Mouse (Mus musculus) megakaryocyte, adult 5-6 weeks (primary cell): ENCODE data around the gene Nrd1. TPM values are rescaled to one million over a fixed set of nuclear protein-coding genes. Genes with fewer than 3 reads are reported as not detected.

ENCODE experiments used
- ATAC-seq: 2 replicates; pipeline ENCODE4 v1.8.0; 2016; ENCODE audit warnings: mild to moderate bottlenecking, inconsistent platforms; ENCODE audit not compliant: poor library complexity, severe bottlenecking
- total RNA-seq, 2 experiments: library from RNA; stranded (forward) in 1 of 2; stranded (reverse) in 1 of 2; fragments of 153-499, 151-499 nt in 1 of 2; fragments of 221-1000, 200-1000 nt in 1 of 2; gene quantifications; 2 replicates each; pipeline versions ENCODE4 v1.2.3 to v1.2.4; 2015 to 2017

Nrd1 gene
- total RNA-seq, 2 experiments from 2014 or later = 137 to 143 TPM

DNA sequence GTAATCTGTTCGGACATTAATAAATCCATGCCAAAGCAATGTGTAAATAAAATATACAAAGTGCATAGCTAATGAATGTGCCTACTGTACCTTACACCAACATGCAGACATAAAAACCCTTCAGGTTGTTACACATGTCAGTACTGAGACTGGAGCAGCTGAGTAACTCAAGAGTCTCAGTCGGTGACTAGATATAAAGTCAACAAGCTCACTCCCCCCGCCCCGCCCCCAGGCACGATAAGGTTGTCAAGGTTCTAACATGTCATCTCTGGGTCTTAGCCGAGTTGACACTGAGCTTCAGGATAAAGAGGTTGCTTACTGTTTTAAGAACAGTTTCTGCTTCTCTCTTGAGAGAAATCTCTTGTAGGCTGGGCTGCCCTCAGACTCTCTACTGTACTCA lies 89.5 kb downstream of the Nrd1 start:
- no peak for ATAC-seq

DNA sequence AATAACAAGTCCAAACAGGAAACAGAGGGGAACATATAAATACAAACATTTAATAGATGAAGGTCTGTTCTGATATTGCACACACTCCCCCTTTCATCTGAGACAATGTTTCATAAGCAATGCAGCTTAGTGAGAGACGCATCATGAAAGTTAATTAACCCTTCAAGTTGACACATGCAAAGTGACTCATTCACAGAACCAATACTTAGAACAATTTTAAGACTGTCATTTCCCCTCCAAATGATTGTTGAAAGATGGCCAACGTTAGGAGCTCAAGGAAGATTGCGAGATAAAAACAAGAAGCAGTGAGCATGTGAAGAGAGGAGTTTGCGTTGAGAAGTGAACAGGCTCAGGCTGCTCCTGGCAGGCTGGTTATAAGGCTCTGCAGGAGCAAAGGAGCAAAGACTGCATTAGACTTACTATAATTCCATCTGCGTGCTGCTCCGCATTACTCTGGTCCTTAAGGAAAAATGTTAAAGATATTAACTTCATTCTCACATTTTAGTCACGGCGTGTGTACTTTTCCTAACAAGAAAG lies 90.9 kb downstream of the Nrd1 start:
- no peak for ATAC-seq

DNA sequence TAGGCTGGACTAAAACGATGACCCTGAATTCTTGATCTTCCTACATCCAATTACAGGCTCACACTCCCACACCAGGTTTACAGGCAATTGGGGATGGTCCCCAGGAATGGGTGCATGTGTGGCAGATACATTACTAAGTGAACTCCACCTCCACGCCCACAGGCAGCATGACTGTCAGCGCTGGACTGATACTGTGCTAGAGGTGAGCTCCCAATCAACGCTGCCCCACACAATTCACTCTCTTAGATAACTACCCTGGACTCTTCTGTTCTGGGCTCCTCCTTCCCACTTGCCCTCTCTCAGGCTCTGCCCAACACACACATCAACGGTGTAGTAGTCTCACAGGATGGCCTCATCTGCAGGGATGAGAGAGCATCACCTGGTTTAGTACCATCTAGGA lies 91.9 kb downstream of the Nrd1 start:
- ATAC-seq = no peak

DNA sequence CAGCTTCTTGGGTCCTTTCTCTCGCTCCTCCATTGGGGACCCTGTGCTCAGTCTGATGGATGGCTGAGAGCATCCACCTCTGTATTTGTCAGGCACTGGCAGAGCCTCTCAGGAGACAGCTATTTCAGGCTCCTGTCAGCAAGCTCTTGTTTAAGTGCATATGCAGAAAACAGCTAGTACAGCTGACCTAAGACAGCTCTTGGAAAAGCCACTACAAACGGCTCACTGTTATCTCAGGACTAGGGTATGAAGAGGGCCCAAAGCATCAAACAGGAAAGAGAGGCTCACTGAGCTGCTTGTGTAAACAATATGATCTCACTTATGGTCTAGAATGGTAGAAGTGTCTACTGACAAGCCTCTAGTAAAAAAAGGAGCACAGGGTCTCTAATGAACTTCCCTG lies 93.8 kb downstream of the Nrd1 start:
- no peak for ATAC-seq

DNA sequence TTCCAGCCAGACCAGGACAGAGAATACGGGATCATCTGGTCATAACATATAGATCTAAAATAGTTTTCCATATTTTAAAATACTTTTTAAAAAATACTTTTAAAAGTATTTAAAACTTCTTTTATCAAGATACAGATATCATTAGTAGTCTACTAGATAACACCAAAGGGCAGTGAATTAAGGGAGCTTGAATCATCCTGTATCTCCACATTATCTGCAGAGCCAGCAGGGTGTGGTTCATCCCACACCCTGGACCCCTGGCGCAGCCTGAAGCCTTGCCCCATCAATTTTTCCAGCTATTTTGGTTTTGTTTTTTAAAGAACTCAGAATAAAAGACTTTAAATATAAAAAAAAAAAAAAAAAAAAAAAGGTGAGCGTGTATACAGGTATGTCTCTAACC lies 98.4 kb downstream of the Nrd1 start:
- ATAC-seq = no peak

DNA sequence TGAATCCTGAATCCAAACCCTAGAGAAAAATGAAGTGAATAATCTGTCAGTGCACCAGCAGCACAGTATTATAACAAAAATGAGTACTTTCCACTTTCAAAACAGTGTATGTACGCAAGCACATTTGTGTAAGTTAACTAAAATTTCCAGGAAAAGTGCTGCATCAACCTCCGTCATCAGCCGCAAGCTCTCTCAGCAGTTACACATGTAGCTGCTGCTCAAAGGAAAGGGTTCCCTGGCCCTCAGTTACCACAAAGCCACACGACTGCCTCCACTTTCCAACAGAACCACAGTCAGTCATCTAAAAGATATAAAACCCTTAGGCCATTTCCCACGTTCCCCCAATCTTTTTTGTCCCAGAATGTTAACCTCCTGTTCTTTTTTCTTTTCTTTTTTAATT lies 102.1 kb downstream of the Nrd1 start:
- peak; percentile 56; the same call in 1 of the 2 replicates for ATAC-seq

DNA sequence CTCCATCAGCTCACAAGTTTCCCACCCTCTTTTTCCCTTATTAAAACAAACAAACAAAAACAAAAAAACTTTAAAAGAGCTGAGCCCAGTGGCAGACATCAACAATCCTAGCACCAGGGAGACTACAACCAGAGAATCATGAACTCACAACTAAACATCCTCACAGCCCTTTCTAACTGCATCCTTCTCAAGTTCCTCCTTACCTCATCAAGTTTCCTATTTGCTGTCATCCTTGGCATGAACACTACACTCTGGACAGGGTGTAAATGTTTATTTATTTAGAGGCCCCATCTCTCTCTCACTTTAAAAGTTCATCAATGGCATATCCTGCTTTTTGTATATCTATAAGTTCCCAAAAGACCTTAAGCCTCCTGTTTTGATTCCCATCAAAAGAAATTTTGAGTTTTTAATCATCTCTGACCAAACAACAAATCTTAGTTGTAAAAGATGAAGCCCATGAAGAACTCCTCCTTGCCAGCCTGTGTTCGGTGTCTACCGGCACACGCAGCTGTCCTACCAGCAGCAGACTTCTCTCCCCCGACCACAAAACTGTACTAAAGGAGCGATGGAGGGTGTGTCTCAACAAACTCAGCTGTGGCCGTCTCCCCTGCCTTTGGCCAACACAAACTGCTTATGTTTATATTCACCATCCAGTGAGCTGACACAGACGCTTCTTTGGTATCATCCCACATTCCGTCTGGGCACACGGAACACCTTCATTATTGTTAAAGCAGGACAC lies 102.9 kb downstream of the Nrd1 start:
- ATAC-seq = no peak

DNA sequence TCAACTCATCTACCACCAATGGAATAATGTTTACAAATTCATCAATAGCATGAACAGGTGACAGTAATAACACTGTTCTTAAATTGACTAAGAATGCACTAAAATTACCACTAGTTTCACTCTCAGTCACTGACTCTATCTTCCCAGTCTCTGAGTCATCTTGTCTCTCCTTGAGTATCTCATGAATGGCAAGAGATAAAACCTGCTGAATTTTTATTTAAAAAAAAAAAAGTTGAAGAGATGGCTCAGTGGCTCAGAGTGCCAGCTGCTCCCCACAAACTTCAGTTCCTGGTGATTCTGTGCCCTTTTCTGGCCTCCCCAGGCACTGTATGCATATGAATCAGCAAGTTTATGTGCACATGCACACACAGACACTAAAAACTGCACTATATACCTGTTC lies 104.8 kb downstream of the Nrd1 start:
- no peak for ATAC-seq

DNA sequence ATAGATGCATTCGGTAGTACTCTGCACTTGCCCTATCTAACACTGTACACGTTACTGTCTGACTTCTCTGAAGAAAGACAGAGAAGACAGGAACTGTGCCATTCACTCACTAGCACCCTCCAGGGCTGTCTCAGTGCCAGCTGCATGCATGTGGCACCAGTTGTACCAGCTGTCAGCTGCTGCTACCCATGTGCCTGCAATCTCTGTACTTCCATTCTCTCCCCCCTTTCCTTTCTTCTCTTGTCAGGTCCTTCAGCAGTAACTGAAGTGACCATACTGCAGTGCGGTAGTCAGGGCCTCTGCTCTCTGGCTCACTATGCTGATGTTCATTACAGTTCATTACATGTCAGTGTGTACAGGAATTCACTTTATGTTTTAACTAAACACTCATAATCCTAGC lies 105.6 kb downstream of the Nrd1 start:
- no peak for ATAC-seq

DNA sequence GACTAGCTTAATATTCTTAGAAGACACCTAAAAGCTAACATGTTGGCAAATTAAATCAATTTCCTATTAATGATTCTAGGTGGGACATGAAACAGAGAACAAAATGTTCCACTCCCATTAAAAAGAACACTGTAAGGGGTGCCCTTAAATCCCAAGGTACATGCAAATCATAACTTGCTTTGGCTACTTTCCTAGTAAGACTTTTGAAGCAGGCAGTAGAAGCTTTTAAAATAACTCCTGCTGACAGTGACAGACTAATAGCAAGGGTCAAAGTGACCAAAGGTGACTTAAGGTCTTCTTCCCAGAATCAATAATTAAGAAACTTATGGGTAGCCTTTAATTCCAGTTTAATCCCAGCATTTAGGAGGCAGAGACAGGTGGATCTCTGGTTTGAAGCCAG lies 106.1 kb downstream of the Nrd1 start:
- no peak for ATAC-seq

DNA sequence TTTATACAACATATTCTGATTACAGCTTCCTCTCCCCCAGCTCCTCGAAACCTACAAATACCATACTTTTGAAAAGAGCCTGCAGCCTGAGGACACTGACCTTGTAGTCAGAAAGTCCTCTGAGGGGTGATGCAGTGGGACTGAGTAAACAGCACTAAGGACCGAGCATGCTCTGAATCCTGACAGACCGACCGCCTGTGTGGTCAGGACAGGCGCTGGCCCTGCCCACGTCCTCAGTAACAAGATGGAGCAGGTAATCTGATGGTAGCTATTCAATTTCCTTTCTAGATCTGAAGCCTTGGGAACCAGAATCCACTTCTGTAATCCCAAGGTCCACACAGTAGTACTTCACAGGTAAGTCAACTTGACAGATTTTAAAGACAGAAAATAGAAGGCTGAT lies 108.6 kb downstream of the Nrd1 start:
- no peak for ATAC-seq

DNA sequence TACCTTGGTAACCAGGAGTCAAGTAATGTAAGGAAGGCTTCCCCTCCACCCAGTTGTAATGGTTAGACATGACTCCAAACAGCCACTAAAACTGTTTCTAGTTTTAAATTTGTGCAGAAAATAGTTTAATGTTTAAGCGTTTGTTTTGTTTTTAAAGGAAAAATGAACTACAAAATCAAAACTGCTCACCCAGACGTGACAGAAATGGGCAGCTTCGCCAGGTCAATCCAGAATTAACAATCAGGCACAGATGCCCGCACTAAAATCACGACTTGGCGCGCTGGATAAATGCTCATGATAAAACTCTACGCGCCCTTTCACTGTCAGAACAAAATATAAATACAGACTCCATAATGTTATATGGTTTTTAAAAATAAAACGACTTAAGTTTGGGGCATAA lies 109.2 kb downstream of the Nrd1 start:
- ATAC-seq = no peak

DNA sequence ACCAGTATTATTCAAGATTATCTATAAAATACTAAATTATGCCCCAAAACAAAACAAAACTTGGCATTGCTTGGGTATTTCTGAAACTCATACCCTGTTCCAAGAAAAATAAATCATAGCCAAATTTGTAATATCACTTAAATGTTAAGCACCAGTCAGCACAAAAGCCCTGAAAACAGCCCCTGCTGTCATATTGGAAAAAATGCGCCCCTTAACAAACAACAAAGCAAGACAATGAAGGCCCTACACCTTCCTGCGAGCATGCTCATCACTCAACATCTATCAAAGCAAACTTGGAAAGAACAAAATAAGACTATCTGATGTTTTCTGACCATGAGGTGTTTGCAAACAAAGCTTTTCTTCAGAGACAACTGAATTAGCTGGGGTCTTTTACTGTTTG lies 110.5 kb downstream of the Nrd1 start:
- no peak for ATAC-seq

Other genes with a start within 250 kb of the Nrd1 start
- 12.2 and 13.0 TPM in 2 replicates for gene Zfyve9, start 219.9 kb upstream of the Nrd1 start, total RNA-seq (2015)
- 13.7 and 15.7 TPM in 2 replicates for gene Zfyve9, start 219.9 kb upstream of the Nrd1 start, total RNA-seq (2017)
- 73.0 and 80.3 TPM in 2 replicates for gene Btf3l4, start 167.0 kb upstream of the Nrd1 start, total RNA-seq (2015)
- 51.2 and 57.6 TPM in 2 replicates for gene Btf3l4, start 167.0 kb upstream of the Nrd1 start, total RNA-seq (2017)
- 48.6 and 56.1 TPM in 2 replicates for gene Txndc12, start 166.1 kb upstream of the Nrd1 start, total RNA-seq (2015)
- gene Txndc12, start 166.1 kb upstream of the Nrd1 start, total RNA-seq (2017) = 66.5 and 66.7 TPM in 2 replicates
- gene Kti12, start 152.9 kb upstream of the Nrd1 start, total RNA-seq (2015) = 15.6 and 20.7 TPM in 2 replicates
- gene Kti12, start 152.9 kb upstream of the Nrd1 start, total RNA-seq (2017) = 11.1 and 11.4 TPM in 2 replicates
- not detected in 2 replicates for gene A730015C16Rik, start 152.0 kb upstream of the Nrd1 start, total RNA-seq (2015)
- 0.15 and 0.24 TPM in 2 replicates for gene A730015C16Rik, start 152.0 kb upstream of the Nrd1 start, total RNA-seq (2017)
- gene Rab3b, start 121.6 kb upstream of the Nrd1 start, total RNA-seq (2015) = 0.82 TPM in 1 of 2 replicates, not detected in the other
- gene Rab3b, start 121.6 kb upstream of the Nrd1 start, total RNA-seq (2017) = 0.95 TPM in 1 of 2 replicates, not detected in the other
- 194 and 217 TPM in 2 replicates for gene Osbpl9, start 201.6 kb downstream of the Nrd1 start, total RNA-seq (2015)
- 161 and 173 TPM in 2 replicates for gene Osbpl9, start 201.6 kb downstream of the Nrd1 start, total RNA-seq (2017)
- 0.07 and 0.14 TPM in 2 replicates for gene Calr4, start 233.8 kb downstream of the Nrd1 start, total RNA-seq (2015)
- 0.55 TPM in 1 of 2 replicates, not detected in the other for gene Calr4, start 233.8 kb downstream of the Nrd1 start, total RNA-seq (2017)